Mouse (Mus musculus): ENCODE measurements around the gene Map3k13.

GRCm38 (mm10) chr16:21786317-21786716 is 7.8 kb upstream of the Map3k13 start:
- TF ChIP-seq CTCF (IDR thresholded peaks at IDR 0.05; ENCODE audit: low read depth) (no peak), EP300 (IDR thresholded peaks at IDR 0.05; ENCODE audit: low read depth) (no peak)

Measured in liver, embryonic 14.5 days (tissue).